Mouse (Mus musculus): ENCODE measurements at regions not wholly inside any gene's neighbourhood (a gene's known extent, or its start where the extent isn't known, plus 50 kb on each side); places are given as distances from the start of the nearest gene placed in this dataset.
A peak's percentile ranks its signal among the peaks of the same experiment; 100 is the strongest.
"Not testable (repeated sequence)": the region's sequence is repeated elsewhere in the genome, so short reads cannot be mapped to it uniquely, and the experiment has no call there.

DNA sequence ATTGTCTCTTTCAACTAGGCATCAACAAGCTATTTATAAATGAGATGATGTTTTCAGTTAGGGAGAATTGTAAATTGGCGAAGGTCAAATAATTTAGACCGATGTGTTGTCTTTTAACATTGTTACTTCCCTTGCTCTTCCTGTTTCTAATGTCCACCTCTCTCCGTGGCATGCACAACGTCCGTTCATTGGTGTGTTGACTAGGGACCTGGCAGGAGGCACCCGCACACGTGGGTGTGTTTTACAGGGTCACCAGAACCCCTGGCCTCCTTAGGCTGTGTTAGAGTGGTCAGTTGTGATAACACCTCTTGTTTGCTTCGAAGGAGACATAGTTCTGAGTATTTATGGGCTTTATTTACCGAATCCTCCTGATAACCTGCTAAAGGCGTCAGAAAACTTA is 222.8 kb downstream of the Brms1l start:
- no peak for DNase-seq (ENCODE audit: low spot score in 2 of 2)

DNA sequence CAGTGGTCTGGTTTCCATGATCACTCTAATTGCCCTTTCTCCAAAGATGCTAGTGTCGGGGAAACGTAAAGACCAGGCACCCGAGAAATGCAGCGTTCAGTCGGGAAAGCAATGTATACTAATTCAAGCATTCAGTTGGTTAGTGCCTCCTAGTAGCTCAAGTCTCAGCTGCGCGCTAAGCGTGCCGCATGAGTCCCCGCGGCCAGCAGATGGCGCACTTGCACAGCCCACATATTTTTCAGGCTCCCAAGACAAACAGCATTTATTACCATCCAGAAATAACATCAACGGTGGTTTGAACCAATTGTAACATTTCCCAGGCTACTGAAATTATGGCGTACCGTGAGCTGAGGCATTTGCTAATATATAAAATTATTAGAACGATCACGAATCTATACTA is 222.3 kb downstream of the Brms1l start:
- DNase-seq (ENCODE audit: low spot score in 2 of 2) = peak; percentile 58 to 85

DNA sequence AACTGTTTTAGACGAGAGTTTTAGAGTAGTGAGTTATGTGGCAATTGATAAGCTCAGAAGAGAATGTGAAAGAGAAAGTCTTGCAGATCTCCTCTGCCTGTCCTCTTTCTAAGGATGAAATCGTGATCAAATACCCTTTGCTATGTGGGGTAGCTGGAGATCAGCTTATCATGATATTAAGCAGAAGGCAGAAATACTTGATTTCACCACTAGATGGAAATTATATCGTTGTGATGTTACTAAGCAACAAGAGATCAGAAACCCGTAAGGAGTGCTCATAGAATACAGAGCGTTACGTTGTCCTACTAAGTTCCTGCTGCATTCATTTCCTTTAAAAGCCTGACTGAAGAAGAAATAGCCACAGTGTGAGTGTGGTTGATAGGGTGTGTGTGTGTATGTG is 219.3 kb downstream of the Brms1l start:
- no peak for DNase-seq (ENCODE audit: low spot score in 2 of 2)

DNA sequence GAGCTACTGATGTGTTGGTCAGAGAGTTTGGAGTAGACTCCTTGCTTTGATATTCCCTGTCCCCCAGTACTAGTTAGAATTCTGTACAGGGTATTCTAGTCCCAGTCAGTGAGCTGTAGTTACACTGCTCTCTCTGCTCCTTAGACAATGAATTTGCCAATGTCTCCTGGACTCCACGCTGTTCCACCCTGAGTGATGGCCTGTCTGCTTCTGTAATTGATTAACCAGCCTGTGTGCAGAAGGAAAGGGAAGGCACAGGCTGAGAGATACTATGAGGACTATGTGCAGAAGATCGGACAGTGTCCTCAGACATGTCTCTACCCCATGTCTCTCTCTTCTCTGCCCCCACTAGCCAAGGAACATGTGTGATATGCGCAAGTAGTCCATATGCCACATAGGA is 209.9 kb downstream of the Brms1l start:
- no peak for DNase-seq (ENCODE audit: low spot score in 2 of 2)

DNA sequence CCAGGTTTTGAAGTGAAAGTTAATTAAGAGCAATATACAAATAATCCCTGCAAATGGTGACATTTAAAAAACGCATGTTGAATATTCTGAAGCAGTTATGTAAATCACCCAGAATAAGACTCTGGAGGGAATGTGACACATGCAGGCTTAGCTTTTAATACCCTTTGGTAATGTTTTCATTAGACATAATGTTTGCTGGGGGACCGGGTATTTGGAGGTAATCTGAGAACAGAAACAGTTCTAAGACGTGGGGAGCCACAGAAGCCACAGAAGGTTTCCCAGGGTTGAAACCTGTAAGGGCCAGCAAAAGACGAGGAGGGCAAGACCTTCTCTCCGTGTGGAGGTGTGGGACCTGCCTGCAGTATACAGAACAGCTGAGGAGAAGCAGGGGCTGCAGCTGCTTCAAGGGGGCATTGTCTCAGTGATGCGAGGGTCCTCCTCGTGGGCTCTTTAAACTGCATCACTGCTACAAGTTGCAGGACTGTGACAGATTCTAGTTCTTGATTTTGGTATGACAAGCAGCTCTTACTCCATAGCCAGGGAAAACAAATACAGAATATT is 184.9 kb downstream of the Brms1l start:
- no peak for DNase-seq (ENCODE audit: low spot score in 2 of 2)

DNA sequence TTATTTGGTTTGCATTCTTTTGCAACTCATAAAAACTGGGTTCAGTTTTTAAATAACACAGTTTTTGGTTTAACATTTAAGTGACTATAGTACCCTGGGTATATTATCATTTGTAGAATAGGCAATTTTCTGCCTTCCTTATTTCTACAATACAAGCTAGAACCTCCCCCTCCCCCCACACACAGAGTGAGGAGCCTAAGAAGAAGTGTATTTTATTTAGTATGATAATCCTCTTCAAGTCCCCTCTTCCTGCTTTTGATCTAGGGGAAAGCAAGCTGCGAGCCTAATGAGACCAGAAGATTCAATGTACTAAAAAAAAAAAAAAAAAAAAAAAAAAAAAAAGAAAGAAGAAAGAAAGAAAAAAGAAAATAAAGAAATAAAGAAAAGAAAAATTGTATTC is 184.4 kb downstream of the Brms1l start:
- DNase-seq (ENCODE audit: low spot score in 2 of 2) = no peak

DNA sequence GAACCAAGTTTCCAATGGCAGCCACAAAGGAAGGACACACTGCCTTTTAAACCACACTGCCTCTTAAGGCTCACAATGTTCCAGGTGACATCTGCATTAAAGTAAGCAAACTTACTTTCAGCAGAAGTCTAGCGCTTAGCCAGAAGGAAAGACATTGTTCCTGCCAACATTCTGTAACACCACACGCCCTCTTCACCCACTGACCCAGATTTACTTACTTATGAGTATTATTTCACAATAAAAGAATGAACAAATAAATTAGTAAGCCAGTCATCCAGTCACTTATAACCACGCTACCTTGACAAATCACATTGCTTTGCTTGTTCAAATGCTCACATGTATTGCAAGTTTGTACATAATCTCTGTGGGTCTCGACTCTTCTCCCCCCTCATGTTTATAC is 173.9 kb downstream of the Brms1l start:
- no peak for DNase-seq (ENCODE audit: low spot score in 2 of 2)

DNA sequence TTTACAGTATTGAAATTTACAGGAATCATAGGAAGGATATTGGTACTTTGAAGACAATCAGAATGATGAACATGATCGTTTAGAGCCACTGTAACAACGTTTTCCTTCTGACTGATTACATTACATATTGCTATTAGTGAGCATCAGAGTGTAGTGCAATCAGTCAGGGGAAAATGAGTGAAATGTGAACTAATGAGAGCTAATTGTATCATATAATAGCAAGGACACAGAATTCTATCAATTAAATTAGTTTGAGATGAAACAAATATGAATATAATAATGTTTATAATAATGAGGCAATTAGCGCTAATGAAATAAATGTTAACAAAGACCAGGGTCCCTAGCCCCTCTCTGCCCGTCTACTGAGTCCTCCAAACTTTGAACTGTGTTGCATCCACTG is 169.7 kb downstream of the Brms1l start:
- DNase-seq (ENCODE audit: low spot score in 2 of 2) = no peak

DNA sequence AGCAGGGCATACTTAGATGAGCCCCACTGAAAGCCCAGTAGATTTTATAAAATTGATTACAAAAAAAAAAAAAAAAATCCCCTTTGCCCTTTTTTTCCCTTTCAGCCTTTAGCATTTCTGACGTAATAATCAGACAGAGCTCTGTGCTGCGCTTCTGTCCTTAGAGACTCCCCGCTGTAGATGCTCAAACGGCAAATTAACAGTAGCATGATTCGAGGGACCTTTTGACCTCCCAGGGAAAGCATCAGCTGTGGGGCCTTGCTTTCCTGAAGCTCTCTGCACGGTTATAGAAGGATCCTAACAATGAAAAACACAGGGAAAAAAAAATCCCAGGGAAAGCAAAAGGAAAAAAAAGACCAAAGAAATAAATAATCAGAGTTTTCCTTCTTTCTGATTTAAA is 169.2 kb downstream of the Brms1l start:
- no peak for DNase-seq (ENCODE audit: low spot score in 2 of 2)

DNA sequence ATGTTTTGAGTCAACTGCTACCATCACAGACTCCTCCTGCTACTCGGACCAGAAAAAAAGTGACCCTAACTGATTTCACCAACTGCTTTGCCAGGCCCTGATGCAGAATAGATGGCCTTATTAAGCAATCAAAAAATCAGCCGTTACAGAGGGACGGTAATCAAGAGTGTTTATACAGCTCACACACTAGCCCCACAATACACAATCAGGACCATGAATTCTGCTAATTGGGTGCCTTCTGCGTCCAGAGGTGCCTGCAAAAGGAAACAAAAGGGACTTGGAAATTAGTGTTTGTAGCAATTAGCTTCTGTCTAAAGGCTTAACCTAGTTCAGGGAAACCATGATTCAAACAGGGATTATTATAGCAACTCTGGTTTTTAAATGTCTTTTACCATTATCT is 168.4 kb downstream of the Brms1l start:
- no peak for DNase-seq (ENCODE audit: low spot score in 2 of 2)

DNA sequence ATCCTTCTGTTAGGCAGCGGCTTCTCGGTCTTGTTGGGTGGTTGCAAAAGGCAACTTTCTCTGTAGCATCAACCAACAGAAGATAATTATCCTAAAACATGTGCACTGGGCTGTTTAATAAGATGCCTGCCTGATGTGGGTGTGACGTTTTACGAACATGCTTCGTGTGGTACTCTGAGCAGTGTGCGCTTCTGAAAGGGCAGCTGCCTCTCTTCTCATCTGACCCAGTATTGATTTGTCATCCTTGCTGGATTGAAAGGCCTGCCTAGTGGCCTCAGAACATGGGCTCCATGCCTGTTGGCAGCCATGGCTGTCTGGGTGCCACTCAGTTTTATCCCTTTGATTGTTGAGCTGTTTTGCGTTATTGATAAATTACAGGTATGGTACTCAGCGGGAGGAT is 167.4 kb downstream of the Brms1l start:
- DNase-seq (ENCODE audit: low spot score in 2 of 2) = no peak

DNA sequence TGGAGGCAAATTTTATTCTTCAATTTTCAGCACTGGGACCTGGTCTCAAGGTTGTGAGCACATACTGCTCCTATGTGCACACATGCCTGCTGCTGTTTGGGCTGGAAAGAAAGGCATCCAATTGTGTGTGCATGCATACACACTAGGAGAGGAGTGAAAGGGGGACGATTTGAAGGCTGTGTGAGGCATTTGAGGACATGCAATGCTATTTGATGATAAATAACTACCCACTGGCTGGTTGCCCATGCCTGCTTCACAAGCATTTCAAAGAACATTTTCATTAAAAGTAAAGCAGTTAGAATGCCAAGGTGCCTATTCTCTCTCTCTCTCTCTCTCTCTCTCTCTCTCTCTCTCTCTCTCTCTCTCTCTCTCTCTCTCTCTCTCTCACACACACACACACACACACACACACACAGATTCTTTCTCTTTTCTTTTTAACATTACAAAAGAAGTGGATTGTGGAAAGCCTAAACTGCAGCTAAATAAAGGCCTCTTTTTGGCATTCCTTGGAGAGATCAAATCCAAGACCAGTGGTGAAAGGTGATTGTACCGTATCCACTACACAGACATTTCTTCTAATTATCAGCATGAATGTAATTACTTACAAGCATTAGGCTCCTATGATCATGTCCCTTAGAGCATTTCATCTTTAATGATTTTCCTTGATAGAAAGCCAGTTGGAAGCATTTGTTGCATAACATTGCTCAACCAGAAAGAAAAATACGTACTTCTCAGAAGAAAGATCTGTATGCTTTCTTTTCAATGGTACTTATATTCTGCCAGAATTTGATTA is 160.7 kb downstream of the Brms1l start:
- DNase-seq (ENCODE audit: low spot score in 2 of 2) = no peak

DNA sequence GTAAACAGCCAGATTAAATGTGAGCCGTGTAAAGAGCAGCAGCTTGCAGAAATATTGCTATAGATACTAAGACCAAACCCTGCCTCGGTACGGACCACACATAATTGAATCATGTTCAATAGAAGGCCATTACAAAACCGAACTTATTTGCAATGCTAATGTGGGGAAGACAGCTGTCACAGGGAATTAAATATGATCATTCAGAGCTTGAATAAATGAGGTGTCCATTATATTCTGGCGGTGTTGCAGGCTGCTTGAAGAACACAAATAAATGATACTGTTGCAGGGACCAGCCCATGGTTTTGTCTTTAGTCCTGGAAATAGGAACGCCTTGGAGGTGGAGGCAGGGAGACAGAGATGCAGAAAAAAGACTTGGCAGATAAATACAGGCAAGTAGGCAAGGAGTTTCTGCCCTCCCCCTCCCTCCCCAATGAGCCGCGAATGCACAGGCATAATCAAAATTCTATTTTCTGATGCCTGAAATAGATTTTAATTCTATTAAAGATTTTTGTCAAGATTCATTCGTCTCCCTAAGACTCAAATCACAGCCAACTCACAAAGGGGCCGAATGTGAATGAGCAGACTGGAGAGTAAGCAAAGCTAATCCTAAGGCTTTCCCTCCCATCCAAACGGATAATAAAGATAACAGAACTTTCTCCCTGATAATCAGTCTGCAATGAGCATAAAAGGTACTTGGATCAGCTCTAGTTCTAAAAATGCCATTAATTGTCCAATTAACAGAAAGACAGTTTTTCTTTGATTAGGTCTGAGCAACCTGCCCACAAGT is 147.6 kb downstream of the Brms1l start:
- peak in 1 of 2 experiments; percentile 7 for DNase-seq (ENCODE audit: low spot score in 2 of 2)

DNA sequence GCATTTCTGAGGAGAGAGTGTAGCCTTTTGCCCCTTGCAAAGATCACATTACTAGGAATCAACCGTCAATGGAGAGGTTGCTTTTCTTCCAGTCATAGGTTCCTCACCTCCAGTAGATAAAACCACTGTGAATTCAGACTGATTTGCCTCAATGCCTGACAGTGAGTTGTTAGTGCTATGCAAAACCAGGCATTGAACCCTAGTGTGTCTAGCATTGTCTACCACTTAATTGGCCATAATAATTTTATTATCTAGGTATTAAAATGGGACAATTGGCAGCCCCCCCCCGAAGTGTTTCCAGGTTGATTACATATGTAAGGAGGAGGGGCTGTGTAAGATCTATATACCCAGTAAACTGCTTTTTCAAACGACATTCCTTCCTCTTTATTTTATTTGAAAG is 147.0 kb downstream of the Brms1l start:
- no peak for DNase-seq (ENCODE audit: low spot score in 2 of 2)

DNA sequence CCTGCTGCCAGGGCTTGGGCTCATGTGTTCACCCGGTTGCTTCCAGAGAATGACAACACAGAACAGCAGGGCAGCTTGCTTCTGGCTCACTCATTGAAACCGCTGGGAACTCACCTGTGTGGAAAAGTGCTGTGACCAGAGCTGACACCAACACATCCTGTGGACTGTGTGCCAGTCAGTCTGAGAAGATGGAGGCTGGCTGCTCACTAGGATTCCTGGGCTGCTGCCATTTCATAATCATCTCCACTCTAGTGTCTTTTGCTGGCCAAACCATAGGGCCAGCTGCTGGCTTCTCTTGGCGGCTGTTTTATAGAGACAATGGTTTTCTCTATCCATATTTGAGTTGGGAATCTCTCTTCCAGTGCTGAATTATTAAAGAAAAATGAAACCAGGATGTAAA is 138.1 kb downstream of the Brms1l start:
- no peak for DNase-seq (ENCODE audit: low spot score in 2 of 2)

DNA sequence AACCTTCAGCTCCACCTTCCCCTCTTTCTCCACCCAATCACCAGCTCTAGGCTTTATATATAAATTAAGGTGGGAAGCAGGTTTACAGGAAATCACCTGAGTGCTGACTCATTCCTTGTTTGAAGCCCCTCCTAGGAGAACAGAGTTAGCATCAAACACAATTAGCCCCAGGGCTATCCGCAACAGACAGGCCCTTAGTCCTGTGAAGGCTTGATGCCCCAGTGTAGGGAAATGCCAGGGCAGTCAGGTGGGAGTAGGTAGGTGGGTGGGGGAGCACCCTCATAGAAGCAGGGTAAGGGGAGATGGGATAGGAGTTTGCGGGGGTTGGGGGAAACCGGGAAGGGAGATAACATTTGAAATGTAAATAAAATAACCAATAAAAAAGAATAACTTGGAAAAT is 123.2 kb downstream of the Brms1l start:
- DNase-seq (ENCODE audit: low spot score in 2 of 2) = not testable (repeated sequence)

DNA sequence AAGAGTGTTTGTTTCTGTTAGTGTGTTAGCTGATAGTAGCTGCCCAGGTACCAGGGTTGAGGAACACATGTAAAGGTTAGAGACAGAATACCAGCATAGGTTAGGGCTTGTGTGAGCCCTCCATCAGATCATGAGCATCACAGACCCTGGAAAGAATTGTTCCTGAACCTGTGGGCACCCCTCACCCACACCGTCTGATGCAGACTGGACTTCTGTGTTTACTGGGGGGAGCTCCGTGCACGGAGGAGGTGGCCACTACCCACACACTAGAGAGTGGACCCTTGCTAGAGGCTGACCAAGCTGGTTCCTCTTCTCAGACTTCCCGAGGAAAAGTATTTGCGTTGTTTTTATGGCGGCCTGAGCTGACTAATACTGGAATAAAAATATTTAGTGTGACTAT is 104.4 kb downstream of the Brms1l start:
- DNase-seq (ENCODE audit: low spot score in 2 of 2) = no peak

DNA sequence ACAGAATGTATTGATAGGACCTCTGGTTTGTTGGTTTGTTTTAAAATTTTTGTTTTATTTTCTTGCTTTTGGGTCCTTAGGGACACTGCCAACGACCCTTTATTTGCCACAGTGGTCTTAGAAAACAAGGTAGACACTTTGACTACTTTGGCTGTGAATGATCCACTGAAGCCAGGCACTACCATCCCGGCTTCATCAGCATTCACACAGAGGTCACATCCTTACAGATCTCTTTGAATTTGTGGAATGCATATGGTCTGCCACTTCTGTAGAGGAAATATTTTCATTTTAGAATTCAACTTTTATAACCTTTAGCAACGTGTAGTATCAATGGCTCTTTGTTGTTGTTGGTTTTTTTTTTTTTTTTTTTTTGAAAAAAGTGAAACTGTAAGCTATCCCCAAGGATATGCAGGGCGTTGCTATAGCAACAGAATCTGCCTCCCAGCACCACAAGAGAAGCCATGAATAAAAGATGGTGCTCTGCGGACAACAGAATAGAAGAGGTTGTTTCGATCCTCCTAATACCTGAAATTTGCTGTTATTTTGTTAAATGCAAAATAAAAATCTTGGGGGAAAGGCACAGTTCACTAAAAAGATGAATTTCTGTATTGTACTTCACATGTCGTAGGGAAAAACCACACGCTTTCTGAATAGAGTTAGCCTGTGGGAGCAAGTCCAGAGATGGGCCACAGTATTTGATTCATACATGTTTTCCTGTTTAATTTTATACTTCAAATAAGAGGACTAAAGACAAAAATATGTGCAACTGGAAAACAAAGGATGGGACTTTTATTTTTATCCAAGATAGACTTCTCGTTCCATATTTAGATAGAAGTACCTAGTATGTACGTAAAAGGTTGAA is 103.4 kb downstream of the Brms1l start:
- DNase-seq (ENCODE audit: low spot score in 2 of 2) = peak; percentile 9 to 19

DNA sequence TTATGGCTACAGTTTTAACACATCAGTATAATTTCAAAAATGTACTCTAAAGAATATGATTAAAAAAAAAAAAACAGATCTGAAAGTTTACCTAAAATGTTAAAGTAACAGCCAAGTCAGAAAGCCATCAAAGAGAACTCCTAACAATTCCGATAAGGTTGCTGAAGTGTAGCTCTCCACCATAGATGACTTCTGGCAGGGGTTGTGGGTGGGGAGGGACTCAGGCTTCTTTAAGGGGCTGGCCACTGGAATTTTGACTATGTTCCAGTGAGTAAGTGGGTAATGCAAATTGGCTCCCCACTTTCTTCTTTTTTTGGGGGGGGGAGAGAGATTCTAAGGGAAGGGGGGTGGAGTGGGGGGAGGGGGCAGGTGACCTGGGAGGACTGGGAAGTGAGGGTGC is 98.0 kb downstream of the Brms1l start:
- DNase-seq (ENCODE audit: low spot score in 2 of 2) = no peak

DNA sequence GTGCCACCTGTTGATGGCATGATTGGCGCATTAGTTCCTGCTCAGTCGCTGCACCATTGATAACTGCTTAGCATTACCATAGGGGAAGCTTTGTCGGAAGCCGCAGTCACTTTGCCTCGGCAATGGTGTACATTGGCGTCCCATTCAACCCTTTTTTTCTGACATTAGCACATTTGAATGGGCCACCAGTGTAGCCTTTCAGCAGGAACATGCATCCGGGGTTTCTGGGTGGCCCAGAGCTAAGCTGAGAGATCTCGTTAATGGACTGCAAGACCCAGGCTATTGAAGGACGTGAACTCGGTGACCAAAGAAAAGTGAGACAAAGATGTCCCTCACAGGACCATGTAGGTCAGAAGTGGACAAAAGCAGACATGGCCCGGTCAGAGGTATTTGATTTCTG is 97.3 kb downstream of the Brms1l start:
- DNase-seq (ENCODE audit: low spot score in 2 of 2) = no peak

DNA sequence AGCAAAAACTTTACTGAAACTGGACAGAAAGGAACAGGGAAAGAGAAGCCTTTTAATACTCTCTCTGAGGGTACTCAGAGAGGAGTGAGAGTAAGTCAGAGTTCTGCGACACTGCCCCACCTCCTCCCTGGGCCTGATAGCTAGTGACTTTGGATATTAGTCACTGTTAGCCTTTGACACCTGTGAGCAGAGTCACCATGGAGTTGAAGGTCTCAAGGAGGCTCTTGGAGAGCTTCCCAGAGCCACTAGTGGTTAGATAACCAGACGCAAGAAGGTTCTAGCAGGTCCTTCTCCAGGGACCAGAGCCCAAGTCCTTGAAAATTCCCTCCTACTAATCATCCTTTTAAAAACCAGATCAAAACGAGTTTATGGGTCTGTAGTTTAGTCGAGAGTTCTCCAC is 94.3 kb downstream of the Brms1l start:
- no peak for DNase-seq (ENCODE audit: low spot score in 2 of 2)

DNA sequence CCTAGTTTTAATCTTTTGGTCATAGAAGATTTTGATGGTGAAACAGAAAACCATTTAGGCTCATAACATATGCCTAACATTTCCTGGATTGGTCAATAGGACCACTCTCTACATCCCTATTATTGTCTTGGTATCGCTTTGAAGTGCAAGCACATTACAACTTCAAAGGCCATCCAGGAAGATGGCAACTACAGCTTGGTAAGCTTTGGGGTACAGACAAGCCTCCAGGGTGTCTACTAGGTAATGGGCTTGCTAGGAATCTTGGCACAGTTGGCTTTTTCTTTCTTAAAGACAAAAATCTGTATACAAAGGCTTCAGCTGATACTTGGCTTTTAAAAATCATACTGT is 90.8 kb downstream of the Brms1l start:
- DNase-seq (ENCODE audit: low spot score in 2 of 2) = no peak

Measured in frontal cortex, postnatal 10 days (tissue).